Mouse (Mus musculus): ENCODE measurements around the gene Habp4. TPM values are rescaled to one million over a fixed set of nuclear protein-coding genes. Genes with fewer than 3 reads are reported as not detected.

Habp4 gene
- polyA plus RNA-seq (2014; fragmentation: Nextera tagmentation; extraction: Ambion mirVana) = 70.9 and 72.4 TPM in 2 replicates

- Histone ChIP-seq H3K4me1 (ENCODE audit: control insufficient read depth in 2 of 2, insufficient read depth in 2 of 2, low read length in 2 of 2) (peaks cover 6 to 12% of the 10 kb centered on the region in 2 experiments; a peak in 2 of 4 replicates), H3K27ac (replicated peaks in 1 of 2; ENCODE audit: control insufficient read depth in 1 of 2, insufficient read depth in 1 of 2, low read depth in 2 of 2, low read length in 2 of 2) (peak within 1 kb of the TSS; percentile 86 to 89), H3K4me2 (ENCODE audit: low read length) (peak within 1 kb of the TSS; percentile 89), H3K36me3 (ENCODE audit: control insufficient read depth, insufficient read depth, low read length) (peaks cover under 1% of the 10 kb centered on the region; the same call in 1 of the 2 replicates), H3K9me3 (ENCODE audit: control insufficient read depth, low read length) (no peaks in the 10 kb centered on the region), H3K27me3 (ENCODE audit: control insufficient read depth, insufficient read depth, low read length) (no peaks in the 10 kb centered on the region), H3K9ac (ENCODE audit: low read length) (peak within 1 kb of the TSS; percentile 82), H3K4me3 (ENCODE audit: control insufficient read depth in 1 of 2, insufficient read depth in 1 of 2, low read depth in 1 of 2, low read length in 2 of 2) (peak within 1 kb of the TSS; percentile 73 to 84)
- peak; percentile 100 for ATAC-seq (ENCODE audit: insufficient number of reproducible peaks, insufficient read depth, low FRiP score, low read depth)
- WGBS = 0% methylated on average over 24 of the region's 31 CpGs
Measured at GRCm38 (mm10) chr13:64161548-64161915, at the start of gene Habp4. TSS of gene Habp4 (plus strand) at chr13:64161824.

- no peaks in the 10 kb centered on the region for H3K9me3 ChIP-seq (ENCODE audit: control insufficient read depth, low read length)
- no peaks in the 10 kb centered on the region for H3K27me3 ChIP-seq (ENCODE audit: control insufficient read depth, insufficient read depth, low read length)
- H3K36me3 ChIP-seq (ENCODE audit: control insufficient read depth, insufficient read depth, low read length) = peaks cover 3% of the 10 kb centered on the region; the same call in 1 of the 2 replicates
- no peak overlapping the region for H3K4me3 ChIP-seq (ENCODE audit: control insufficient read depth in 1 of 2, insufficient read depth in 1 of 2, low read depth in 1 of 2, low read length in 2 of 2)
- no peak overlapping the region for H3K9ac ChIP-seq (ENCODE audit: low read length)
- no peak overlapping the region for H3K27ac ChIP-seq (replicated peaks in 1 of 2; ENCODE audit: control insufficient read depth in 1 of 2, insufficient read depth in 1 of 2, low read depth in 2 of 2, low read length in 2 of 2)
- no peak overlapping the region for H3K4me2 ChIP-seq (ENCODE audit: low read length)
- 58% methylated on average over 2 of the region's 2 CpGs for WGBS
- no peaks in the 10 kb centered on the region for H3K4me1 ChIP-seq (ENCODE audit: control insufficient read depth in 2 of 2, insufficient read depth in 2 of 2, low read length in 2 of 2)
- ATAC-seq (ENCODE audit: insufficient number of reproducible peaks, insufficient read depth, low FRiP score, low read depth) = no peak
Measured at GRCm38 (mm10) chr13:64117442-64117841, 44.2 kb upstream of the Habp4 start.

GRCm38 (mm10) chr13:64120760-64121159 lies 40.9 kb upstream of the Habp4 start:
- Histone ChIP-seq H3K9me3 (ENCODE audit: control insufficient read depth, low read length) (0 out of 2 replicates have a peak, but pooled peaks cover 3% of the 10 kb centered on the region), H3K9ac (ENCODE audit: low read length) (no peak overlapping the region), H3K27ac (replicated peaks in 1 of 2; ENCODE audit: control insufficient read depth in 1 of 2, insufficient read depth in 1 of 2, low read depth in 2 of 2, low read length in 2 of 2) (no peak overlapping the region), H3K4me3 (ENCODE audit: control insufficient read depth in 1 of 2, insufficient read depth in 1 of 2, low read depth in 1 of 2, low read length in 2 of 2) (no peak overlapping the region), H3K27me3 (ENCODE audit: control insufficient read depth, insufficient read depth, low read length) (no peaks in the 10 kb centered on the region), H3K4me2 (ENCODE audit: low read length) (no peak overlapping the region), H3K4me1 (ENCODE audit: control insufficient read depth in 2 of 2, insufficient read depth in 2 of 2, low read length in 2 of 2) (no peaks in the 10 kb centered on the region), H3K36me3 (ENCODE audit: control insufficient read depth, insufficient read depth, low read length) (no peaks in the 10 kb centered on the region; the same call in 1 of the 2 replicates)
- WGBS = 72% methylated on average over 4 of the region's 4 CpGs
- no peak for ATAC-seq (ENCODE audit: insufficient number of reproducible peaks, insufficient read depth, low FRiP score, low read depth)

DNA sequence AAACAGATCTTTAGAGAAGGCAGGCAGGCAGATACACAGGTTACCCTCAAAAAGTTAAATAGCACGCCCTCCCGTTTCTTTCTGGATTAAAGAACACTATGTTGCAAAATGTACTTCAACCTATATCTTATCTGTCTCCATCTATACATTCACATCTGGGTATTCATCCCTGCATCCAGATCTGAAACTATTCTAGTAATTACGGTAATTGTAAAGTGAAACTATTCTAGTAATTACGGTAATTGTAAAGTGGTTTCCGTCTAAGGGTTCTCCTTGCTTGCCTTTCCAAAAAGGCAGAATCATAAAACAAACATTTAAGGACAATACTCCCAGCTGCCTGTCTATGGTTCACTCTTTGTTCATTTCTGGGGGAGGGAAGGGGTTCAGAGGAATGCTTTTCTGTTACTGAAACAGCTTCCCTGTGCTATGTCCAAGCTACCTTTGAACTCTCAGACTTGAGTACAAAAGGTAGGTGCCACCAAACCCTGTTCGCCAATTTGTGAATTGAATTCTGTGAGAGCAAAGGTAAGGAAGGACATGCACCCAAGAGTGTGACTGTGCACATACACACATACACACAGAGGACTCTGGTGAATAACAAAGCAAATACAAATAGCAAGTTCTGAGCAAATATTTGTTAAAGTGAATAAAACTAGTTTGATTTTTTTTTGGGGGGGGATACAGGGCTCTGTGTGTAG lies 38.0 kb upstream of the Habp4 start:
- no peak for ATAC-seq (ENCODE audit: insufficient number of reproducible peaks, insufficient read depth, low FRiP score, low read depth)
- H3K9ac ChIP-seq (ENCODE audit: low read length) = no peak overlapping the region
- H3K27me3 ChIP-seq (ENCODE audit: control insufficient read depth, insufficient read depth, low read length) = no peaks in the 10 kb centered on the region
- no peak overlapping the region for H3K4me3 ChIP-seq (ENCODE audit: control insufficient read depth in 1 of 2, insufficient read depth in 1 of 2, low read depth in 1 of 2, low read length in 2 of 2)
- H3K27ac ChIP-seq (replicated peaks in 1 of 2; ENCODE audit: control insufficient read depth in 1 of 2, insufficient read depth in 1 of 2, low read depth in 2 of 2, low read length in 2 of 2) = no peak overlapping the region
- H3K9me3 ChIP-seq (ENCODE audit: control insufficient read depth, low read length) = 0 out of 2 replicates have a peak, but pooled peaks cover 3% of the 10 kb centered on the region
- peaks cover 0 to 1% of the 10 kb centered on the region in 2 experiments; a peak in 1 of 4 replicates for H3K4me1 ChIP-seq (ENCODE audit: control insufficient read depth in 2 of 2, insufficient read depth in 2 of 2, low read length in 2 of 2)
- H3K4me2 ChIP-seq (ENCODE audit: low read length) = no peak overlapping the region
- 30% methylated on average over 6 of the region's 6 CpGs for WGBS
- H3K36me3 ChIP-seq (ENCODE audit: control insufficient read depth, insufficient read depth, low read length) = no peaks in the 10 kb centered on the region; the same call in 1 of the 2 replicates

DNA sequence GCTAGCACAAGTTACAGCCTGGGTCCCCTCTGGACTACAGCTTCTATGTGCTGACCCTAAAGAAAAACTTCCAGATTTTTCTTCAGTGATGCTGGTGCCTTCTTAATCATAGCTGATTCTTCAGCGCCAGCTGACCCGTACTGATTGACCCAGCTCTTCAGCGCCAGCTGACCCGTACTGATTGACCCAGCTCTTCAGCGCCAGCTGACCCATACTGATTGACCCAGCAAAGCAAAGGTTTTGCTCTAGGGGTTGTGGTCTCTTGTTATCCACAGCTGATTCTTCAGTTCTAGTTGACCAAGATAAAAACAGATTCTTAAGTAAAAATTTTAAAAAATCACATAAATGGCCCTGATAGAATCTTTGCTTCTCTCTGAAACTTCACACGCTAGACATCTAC lies 36.7 kb upstream of the Habp4 start:
- 94% methylated on average over 6 of the region's 6 CpGs for WGBS
- no peak overlapping the region for H3K9ac ChIP-seq (ENCODE audit: low read length)
- no peaks in the 10 kb centered on the region; the same call in 1 of the 2 replicates for H3K36me3 ChIP-seq (ENCODE audit: control insufficient read depth, insufficient read depth, low read length)
- H3K4me2 ChIP-seq (ENCODE audit: low read length) = no peak overlapping the region
- H3K27me3 ChIP-seq (ENCODE audit: control insufficient read depth, insufficient read depth, low read length) = no peaks in the 10 kb centered on the region
- 0 out of 2 replicates have a peak, but pooled peaks cover 3% of the 10 kb centered on the region for H3K9me3 ChIP-seq (ENCODE audit: control insufficient read depth, low read length)
- H3K4me1 ChIP-seq (ENCODE audit: control insufficient read depth in 2 of 2, insufficient read depth in 2 of 2, low read length in 2 of 2) = peaks cover 0 to 3% of the 10 kb centered on the region in 2 experiments; a peak in 1 of 4 replicates
- no peak overlapping the region for H3K4me3 ChIP-seq (ENCODE audit: control insufficient read depth in 1 of 2, insufficient read depth in 1 of 2, low read depth in 1 of 2, low read length in 2 of 2)
- no peak overlapping the region for H3K27ac ChIP-seq (replicated peaks in 1 of 2; ENCODE audit: control insufficient read depth in 1 of 2, insufficient read depth in 1 of 2, low read depth in 2 of 2, low read length in 2 of 2)
- ATAC-seq (ENCODE audit: insufficient number of reproducible peaks, insufficient read depth, low FRiP score, low read depth) = no peak

- Histone ChIP-seq H3K27me3 (ENCODE audit: control insufficient read depth, insufficient read depth, low read length) (no peaks in the 10 kb centered on the region), H3K4me2 (ENCODE audit: low read length) (no peak overlapping the region), H3K9me3 (ENCODE audit: control insufficient read depth, low read length) (0 out of 2 replicates have a peak, but pooled peaks cover 3% of the 10 kb centered on the region), H3K9ac (ENCODE audit: low read length) (no peak overlapping the region), H3K4me3 (ENCODE audit: control insufficient read depth in 1 of 2, insufficient read depth in 1 of 2, low read depth in 1 of 2, low read length in 2 of 2) (no peak overlapping the region), H3K36me3 (ENCODE audit: control insufficient read depth, insufficient read depth, low read length) (peaks cover 2% of the 10 kb centered on the region), H3K27ac (replicated peaks in 1 of 2; ENCODE audit: control insufficient read depth in 1 of 2, insufficient read depth in 1 of 2, low read depth in 2 of 2, low read length in 2 of 2) (no peak overlapping the region), H3K4me1 (ENCODE audit: control insufficient read depth in 2 of 2, insufficient read depth in 2 of 2, low read length in 2 of 2) (peaks cover 0 to 7% of the 10 kb centered on the region in 2 experiments; a peak in 1 of 4 replicates)
- ATAC-seq (ENCODE audit: insufficient number of reproducible peaks, insufficient read depth, low FRiP score, low read depth) = no peak
- WGBS = 69% methylated on average over 4 of the region's 4 CpGs
Measured at GRCm38 (mm10) chr13:64126316-64126715, 35.3 kb upstream of the Habp4 start.

DNA sequence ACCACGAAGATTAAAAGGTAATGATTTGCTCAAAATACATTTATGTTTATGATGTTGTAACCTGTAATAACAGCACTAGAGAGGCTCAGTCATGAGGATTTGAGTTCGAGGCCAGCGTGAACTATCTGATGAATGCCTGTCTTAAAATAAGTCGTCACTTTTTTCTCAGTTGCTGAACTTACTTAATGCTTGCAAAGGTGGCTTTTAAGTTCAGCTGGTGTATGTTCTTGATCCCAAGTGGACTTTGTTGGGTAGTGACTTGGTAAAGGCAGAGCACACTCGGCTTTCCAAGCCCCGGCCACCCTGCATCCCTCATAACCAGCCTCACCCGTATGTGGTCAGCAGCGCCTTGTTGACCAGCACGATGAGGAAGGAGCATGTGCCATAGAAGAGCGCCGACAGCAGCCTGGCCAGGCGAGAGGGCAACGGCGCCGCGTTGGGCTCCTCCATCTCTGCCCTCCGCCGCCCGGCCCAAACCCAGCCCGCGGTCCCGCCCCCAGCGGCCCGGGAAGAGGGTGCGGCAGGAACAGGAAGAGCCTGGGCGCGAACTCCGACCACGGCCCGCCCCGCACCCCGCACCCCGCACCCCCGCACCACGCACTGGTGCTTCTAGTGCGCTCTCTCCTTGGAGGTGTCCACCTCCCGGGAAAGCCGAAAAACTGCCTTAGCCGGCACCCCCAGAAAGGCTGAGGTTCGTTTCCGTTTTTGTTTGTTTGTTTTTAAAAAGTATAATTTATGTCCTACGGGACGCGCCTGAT lies 32.6 kb upstream of the Habp4 start, which contains the start of gene Slc35d2:
Slc35d2 (minus strand) TSS at position 511 of the 758 bp plus-strand sequence.
- Histone ChIP-seq H3K9ac (ENCODE audit: low read length) (peak within 1 kb of the TSS; percentile 75), H3K36me3 (ENCODE audit: control insufficient read depth, insufficient read depth, low read length) (peaks cover 20% of the 10 kb centered on the region), H3K9me3 (ENCODE audit: control insufficient read depth, low read length) (no peaks in the 10 kb centered on the region), H3K4me1 (ENCODE audit: control insufficient read depth in 2 of 2, insufficient read depth in 2 of 2, low read length in 2 of 2) (peaks cover 0 to 7% of the 10 kb centered on the region in 2 experiments; a peak in 1 of 4 replicates), H3K4me2 (ENCODE audit: low read length) (peak within 1 kb of the TSS; percentile 63), H3K4me3 (ENCODE audit: control insufficient read depth in 1 of 2, insufficient read depth in 1 of 2, low read depth in 1 of 2, low read length in 2 of 2) (peak within 1 kb of the TSS; percentile 51 to 72), H3K27ac (replicated peaks in 1 of 2; ENCODE audit: control insufficient read depth in 1 of 2, insufficient read depth in 1 of 2, low read depth in 2 of 2, low read length in 2 of 2) (peak within 1 kb of the TSS; percentile 32 to 51; a peak in 3 of 4 replicates), H3K27me3 (ENCODE audit: control insufficient read depth, insufficient read depth, low read length) (no peaks in the 10 kb centered on the region)
- ATAC-seq (ENCODE audit: insufficient number of reproducible peaks, insufficient read depth, low FRiP score, low read depth) = peak; percentile 78
- WGBS = 6% methylated on average over 44 of the region's 44 CpGs

Measured in heart, embryonic 14.5 days (tissue).